Mouse (Mus musculus) forebrain, embryonic 16.5 days (tissue): ENCODE data around the gene Gpr55. TPM values are rescaled to one million over a fixed set of nuclear protein-coding genes. Genes with fewer than 3 reads are reported as not detected.

Experiments used
- ATAC-seq: fragments of 200-750 bp; cut with Nextera tagmentation; 2 replicates; pipeline ENCODE4 v1.8.0; 2017; ENCODE audit warnings: mild to moderate bottlenecking, moderate library complexity
- H3K27ac ChIP-seq: fragments of 300-500 bp; sonication (generic); 2 replicates; pipeline ENCODE4 v1.5.1; 2014; ENCODE audit warnings: low read length, control low read depth
- H3K27me3 ChIP-seq: fragments of 300-500 bp; sonication (generic); replicated peaks from 2 replicates; pipeline ENCODE4 v1.6.1; 2014; ENCODE audit warnings: low read length; ENCODE audit not compliant: control insufficient read depth, insufficient read depth
- H3K36me3 ChIP-seq: fragments of 300-500 bp; sonication (generic); 2 replicates; pipeline ENCODE4 v1.6.1; 2014; ENCODE audit not compliant: control insufficient read depth, insufficient read depth
- H3K4me1 ChIP-seq: fragments of 300-500 bp; sonication (generic); replicated peaks from 2 replicates; pipeline ENCODE4 v1.6.1; 2014; ENCODE audit warnings: low read length; ENCODE audit not compliant: control insufficient read depth, insufficient read depth
- H3K4me2 ChIP-seq: fragments of 300-500 bp; sonication (generic); 2 replicates; pipeline ENCODE4 v1.6.1; 2014; ENCODE audit warnings: mild to moderate bottlenecking, low read length, control low read depth
- H3K4me3 ChIP-seq: fragments of 300-500 bp; sonication (generic); replicated peaks from 2 replicates; pipeline ENCODE4 v1.5.1; 2014; ENCODE audit warnings: mild to moderate bottlenecking, low read length, control low read depth
- H3K9ac ChIP-seq: fragments of 300-500 bp; sonication (generic); replicated peaks from 2 replicates; pipeline ENCODE4 v1.6.1; 2014; ENCODE audit warnings: low read depth, low read length, control low read depth
- H3K9me3 ChIP-seq: fragments of 300-500 bp; sonication (generic); 2 replicates; pipeline ENCODE4 v1.6.1; 2016; ENCODE audit warnings: low read length; ENCODE audit not compliant: control insufficient read depth
- WGBS: fragments of 180-500 bp; shearing (Covaris S2); extraction: QIAGEN DNeasy Blood & Tissue Kit; methylation state at CpG from one replicate; pipeline ENCODE4 v1.1.7; 2014; 5-methylcytosine and 5-hydroxymethylcytosine counted together
- polyA plus RNA-seq: library from polyadenylated mRNA; unstranded; fragments of >200 nt; fragmentation: Nextera tagmentation; extraction: Ambion mirVana; gene quantifications from 2 replicates; pipeline ENCODE4 v1.2.1, GENCODE M21; 2015

Gpr55 gene
- polyA plus RNA-seq, 1 experiment from 2014 or later, result 0.16 TPM

DNA sequence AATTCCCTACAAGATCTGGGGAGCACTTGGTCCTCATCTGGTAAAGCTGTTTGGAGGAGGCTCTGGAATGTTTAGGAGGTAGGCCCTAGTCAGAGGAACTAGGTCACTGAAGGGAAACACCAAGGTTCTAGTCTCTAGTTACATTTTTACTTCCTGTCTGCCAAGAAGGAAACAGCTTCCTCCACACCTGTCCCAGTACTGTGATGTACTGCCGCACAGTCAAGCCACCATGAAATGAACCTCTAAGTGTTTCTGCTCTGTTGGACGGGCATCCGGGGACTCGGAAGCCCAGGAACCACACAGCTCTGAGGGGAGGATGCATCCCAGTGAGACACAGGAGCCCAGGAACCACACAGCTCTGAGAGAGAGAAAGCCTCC, 32.1 kb downstream of the Gpr55 start:
- H3K4me1 ChIP-seq, result peaks cover 35% of the 10 kb centered on the region
- H3K27me3 ChIP-seq, result no peaks in the 10 kb centered on the region
- peak; percentile 41 for ATAC-seq

GRCm38 (mm10) chr1:85928057-85928687, 32.6 kb downstream of the Gpr55 start, which contains the start of gene 4933407L21Rik:
4933407L21Rik (plus strand) TSS chr1:85928483.
- no peak within 1 kb of the TSS for H3K4me3 ChIP-seq

More for the DNA sequence above, 32.1 kb downstream of the Gpr55 start:
- H3K9ac ChIP-seq, result no peak overlapping the region
- H3K4me2 ChIP-seq, result peak overlapping the region; percentile 15; the same call in 1 of the 2 replicates
- H3K4me3 ChIP-seq, result no peak overlapping the region
- 56% methylated on average over 4 of the region's 4 CpGs for WGBS
- peak overlapping the region; percentile 80 for H3K27ac ChIP-seq
- H3K9me3 ChIP-seq, result no peaks in the 10 kb centered on the region
- no peaks in the 10 kb centered on the region for H3K36me3 ChIP-seq

GRCm38 (mm10) chr1:85925183-85925582, 35.6 kb downstream of the Gpr55 start:
- no peak for ATAC-seq

More at GRCm38 (mm10) chr1:85928057-85928687, 32.6 kb downstream of the Gpr55 start, which contains the start of gene 4933407L21Rik:
- ATAC-seq, result peak; percentile 95
- Histone ChIP-seq H3K4me2 (peak within 1 kb of the TSS; percentile 15), H3K27ac (peak within 1 kb of the TSS; percentile 80), H3K9ac (peak within 1 kb of the TSS; percentile 39; the same call in 1 of the 2 replicates), H3K36me3 (no peaks in the 10 kb centered on the region), H3K4me1 (peaks cover 30% of the 10 kb centered on the region), H3K9me3 (no peaks in the 10 kb centered on the region), H3K27me3 (no peaks in the 10 kb centered on the region)
- 10% methylated on average over 4 of the region's 4 CpGs for WGBS

GRCm38 (mm10) chr1:85922865-85923211, 38.0 kb downstream of the Gpr55 start:
- peaks cover 18% of the 10 kb centered on the region for H3K4me1 ChIP-seq
- no peak overlapping the region for H3K27ac ChIP-seq
- WGBS, result 82% methylated on average over 5 of the region's 5 CpGs

More at GRCm38 (mm10) chr1:85925183-85925582, 35.6 kb downstream of the Gpr55 start:
- H3K27me3 ChIP-seq, result no peaks in the 10 kb centered on the region
- WGBS, result 87% methylated on average over 5 of the region's 5 CpGs
- H3K27ac ChIP-seq, result no peak overlapping the region
- H3K4me3 ChIP-seq, result no peak overlapping the region
- peaks cover 34% of the 10 kb centered on the region for H3K4me1 ChIP-seq
- H3K9ac ChIP-seq, result no peak overlapping the region
- H3K36me3 ChIP-seq, result no peaks in the 10 kb centered on the region
- no peaks in the 10 kb centered on the region for H3K9me3 ChIP-seq
- H3K4me2 ChIP-seq, result no peak overlapping the region

DNA sequence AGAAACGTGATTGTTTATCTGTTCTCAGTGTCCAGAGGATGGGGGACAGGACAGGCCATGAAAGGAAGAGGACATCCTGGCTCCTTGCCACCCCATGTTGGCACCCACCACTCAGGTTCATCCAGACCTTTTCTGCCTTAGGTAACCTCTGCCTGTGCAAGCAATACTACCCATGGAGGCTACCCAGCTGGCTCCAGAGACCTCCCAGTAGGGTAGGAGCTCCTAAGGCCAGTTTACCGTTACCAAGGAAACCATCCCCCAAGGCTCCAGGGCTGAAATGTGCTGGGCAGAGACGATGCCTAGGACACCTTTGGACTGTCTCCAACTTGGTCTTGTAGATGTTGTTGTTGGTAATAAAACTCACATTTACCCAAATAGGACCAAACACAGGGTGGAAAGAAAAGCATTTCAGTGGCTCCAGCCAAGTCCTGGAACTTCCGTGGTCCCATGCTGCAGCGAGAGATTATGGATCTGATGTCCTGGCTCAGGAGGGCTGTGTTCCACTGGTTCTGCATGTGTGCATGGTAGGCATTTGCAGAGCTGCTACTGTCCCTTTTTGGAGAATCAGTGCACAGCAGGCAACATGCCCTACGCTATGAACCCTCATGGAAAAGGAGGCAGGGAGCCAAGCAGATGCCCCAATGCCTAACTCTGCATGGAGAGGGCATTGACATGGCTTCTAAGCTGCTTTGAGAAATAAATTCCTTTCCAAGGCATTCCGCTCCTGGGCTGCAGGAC, 38.5 kb downstream of the Gpr55 start:
- H3K9me3 ChIP-seq, result no peaks in the 10 kb centered on the region
- H3K36me3 ChIP-seq, result no peaks in the 10 kb centered on the region
- H3K4me2 ChIP-seq, result no peak overlapping the region
- H3K4me3 ChIP-seq, result no peak overlapping the region
- H3K4me1 ChIP-seq, result peaks cover 19% of the 10 kb centered on the region
- WGBS, result 51% methylated on average over 7 of the region's 7 CpGs
- peak overlapping the region; percentile 23; the same call in 1 of the 2 replicates for H3K27ac ChIP-seq
- H3K9ac ChIP-seq, result no peak overlapping the region
- no peaks in the 10 kb centered on the region for H3K27me3 ChIP-seq
- peak; percentile 54 for ATAC-seq

More at GRCm38 (mm10) chr1:85922865-85923211, 38.0 kb downstream of the Gpr55 start:
- Histone ChIP-seq H3K4me3 (no peak overlapping the region), H3K9me3 (no peaks in the 10 kb centered on the region), H3K27me3 (no peaks in the 10 kb centered on the region), H3K9ac (no peak overlapping the region), H3K36me3 (no peaks in the 10 kb centered on the region), H3K4me2 (no peak overlapping the region)
- ATAC-seq, result peak; percentile 11; the same call in 1 of the 2 replicates

DNA sequence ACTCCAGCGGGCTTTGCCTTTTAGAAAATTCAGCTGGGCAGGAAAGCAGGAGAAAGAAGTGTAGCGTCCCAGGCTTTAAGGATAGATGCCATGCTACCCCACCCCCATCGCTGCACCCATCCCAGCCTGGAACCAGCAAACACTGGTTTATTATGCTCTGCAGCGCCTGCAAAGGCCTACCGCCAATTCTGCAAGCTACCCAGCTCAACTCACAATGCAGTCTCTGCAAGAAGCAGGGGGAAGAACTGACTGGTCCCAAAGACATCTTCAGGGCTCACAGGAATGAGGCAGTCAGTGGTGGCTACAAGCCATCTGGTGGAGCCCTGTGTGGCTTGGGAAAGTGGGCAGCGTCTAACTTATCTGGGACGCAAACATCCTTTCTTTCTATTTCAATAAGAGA, 39.1 kb downstream of the Gpr55 start:
- ATAC-seq, result peak; percentile 14; the same call in 1 of the 2 replicates
- WGBS, result 68% methylated on average over 7 of the region's 7 CpGs
- Histone ChIP-seq H3K27me3 (no peaks in the 10 kb centered on the region), H3K4me2 (no peak overlapping the region), H3K36me3 (no peaks in the 10 kb centered on the region), H3K9ac (no peak overlapping the region), H3K4me1 (peaks cover 25% of the 10 kb centered on the region), H3K27ac (0 out of 2 replicates have a peak overlapping the region, but pooled peaks have one; percentile 23), H3K4me3 (no peak overlapping the region), H3K9me3 (no peaks in the 10 kb centered on the region)

DNA sequence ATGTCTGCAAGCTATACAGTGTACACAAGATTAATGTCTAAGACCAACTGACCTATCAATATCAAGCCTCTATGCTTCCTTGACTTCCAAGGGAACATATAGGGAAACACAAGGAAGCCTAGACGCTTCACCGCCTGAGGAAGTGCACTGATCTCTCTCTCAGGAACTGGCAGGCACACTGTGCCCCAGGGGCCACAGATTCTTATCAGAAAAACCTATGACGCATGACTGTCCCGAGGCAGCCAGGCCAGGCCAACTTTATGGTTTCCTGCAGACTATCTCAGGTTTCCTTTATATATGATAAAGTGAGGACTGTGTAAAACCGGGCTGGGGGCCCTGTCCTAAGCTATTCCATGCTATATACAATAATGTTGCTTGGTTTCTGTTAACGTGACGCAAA, 41.2 kb downstream of the Gpr55 start:
- Histone ChIP-seq H3K36me3 (no peaks in the 10 kb centered on the region), H3K4me1 (peaks cover 31% of the 10 kb centered on the region), H3K4me3 (no peak overlapping the region), H3K4me2 (no peak overlapping the region), H3K9ac (no peak overlapping the region), H3K27ac (no peak overlapping the region), H3K9me3 (no peaks in the 10 kb centered on the region), H3K27me3 (no peaks in the 10 kb centered on the region)
- WGBS, result 94% methylated on average over 7 of the region's 7 CpGs
- no peak for ATAC-seq

- Histone ChIP-seq H3K4me2 (peak overlapping the region; percentile 9), H3K4me3 (no peak overlapping the region), H3K4me1 (peaks cover 21% of the 10 kb centered on the region), H3K27me3 (no peaks in the 10 kb centered on the region), H3K9me3 (no peaks in the 10 kb centered on the region), H3K27ac (peak overlapping the region; percentile 86), H3K9ac (no peak overlapping the region), H3K36me3 (no peaks in the 10 kb centered on the region)
- ATAC-seq, result peak; percentile 92
- WGBS, result 1% methylated on average over 4 of the region's 4 CpGs
Measured at GRCm38 (mm10) chr1:85916830-85917450, 43.9 kb downstream of the Gpr55 start.

DNA sequence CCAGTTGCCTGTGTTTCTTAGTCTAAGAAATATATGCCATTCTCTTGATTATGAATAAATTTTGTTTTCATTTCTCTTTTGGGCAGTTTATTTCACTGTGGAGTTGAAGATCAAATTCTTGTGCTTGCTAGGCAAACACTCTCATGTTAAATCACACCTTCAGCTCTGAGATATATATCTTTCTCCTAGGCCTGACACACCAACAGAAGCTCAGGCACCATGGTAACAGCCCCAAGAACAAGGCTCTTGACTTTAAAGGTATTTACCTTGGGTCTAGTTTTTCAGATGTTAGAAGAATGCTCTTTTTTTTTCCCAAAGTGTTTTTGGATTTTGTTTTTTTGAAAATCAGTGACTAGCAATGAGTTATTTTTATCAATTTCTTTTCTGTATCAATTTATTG, 44.9 kb downstream of the Gpr55 start:
- no peak overlapping the region for H3K4me3 ChIP-seq
- peaks cover 17% of the 10 kb centered on the region for H3K4me1 ChIP-seq
- H3K27me3 ChIP-seq, result no peaks in the 10 kb centered on the region
- H3K27ac ChIP-seq, result peak overlapping the region; percentile 86; the same call in 1 of the 2 replicates
- no peak for ATAC-seq
- no peak overlapping the region for H3K4me2 ChIP-seq
- no peaks in the 10 kb centered on the region for H3K36me3 ChIP-seq
- no peaks in the 10 kb centered on the region for H3K9me3 ChIP-seq
- H3K9ac ChIP-seq, result no peak overlapping the region
